Mouse (Mus musculus) MEL (cell line): ENCODE results near the gene Tcp11x2. TPM values are rescaled to one million over a fixed set of nuclear protein-coding genes. Genes with fewer than 3 reads are reported as not detected.

Source experiments
- DNase-seq: peaks from one replicate; pipeline ENCODE4 v3.0.0; 2011; ENCODE audit warnings: low read depth, low spot score
- H3K27ac ChIP-seq: 2 replicates; pipeline ENCODE4 v1.5.1; 2012; ENCODE audit warnings: low read depth, mild to moderate bottlenecking, control low read depth, low read length, moderate library complexity; ENCODE audit not compliant: control insufficient read depth
- H3K27me3 ChIP-seq, 2 experiments: fragments of 150-350 bp in 1 of 2; sonication (generic) in 1 of 2; 2 replicates each; pipeline ENCODE4 v1.6.1; 2012; ENCODE audit warnings: low read length in 2 of 2, mild to moderate bottlenecking in 2 of 2, improper control_type of control experiment in 1 of 2, moderate library complexity in 1 of 2; ENCODE audit not compliant: insufficient read depth in 2 of 2, control insufficient read depth in 1 of 2
- H3K36me3 ChIP-seq, 2 experiments: 2 replicates each; pipeline ENCODE4 v1.6.1; 2012 to 2014; ENCODE audit warnings: low read length in 2 of 2, improper control_type of control experiment in 1 of 2, inconsistent platforms in 1 of 2, mild to moderate bottlenecking in 1 of 2; ENCODE audit not compliant: insufficient read depth in 2 of 2, control insufficient read depth in 1 of 2
- H3K4me1 ChIP-seq, 2 experiments: fragments of 150-350 bp in 1 of 2; sonication (generic) in 1 of 2; 2 replicates each; pipeline ENCODE4 v1.6.1; 2012; ENCODE audit warnings: low read length in 2 of 2, improper control_type of control experiment in 1 of 2, mild to moderate bottlenecking in 1 of 2; ENCODE audit not compliant: insufficient read depth in 2 of 2, control insufficient read depth in 1 of 2
- H3K4me3 ChIP-seq, 2 experiments: fragments of 150-350 bp in 1 of 2; sonication (generic) in 1 of 2; 2 replicates each; pipeline ENCODE4 v1.5.1; 2012; ENCODE audit warnings: low read depth in 2 of 2, low read length in 2 of 2, mild to moderate bottlenecking in 2 of 2, moderate library complexity in 2 of 2, control low read depth in 1 of 2, improper control_type of control experiment in 1 of 2; ENCODE audit not compliant: control insufficient read depth in 1 of 2, insufficient read depth in 1 of 2
- H3K79me2 ChIP-seq: 2 replicates; pipeline ENCODE4 v1.6.1; 2012; ENCODE audit warnings: mild to moderate bottlenecking, low read length, moderate library complexity; ENCODE audit not compliant: control insufficient read depth, poor library complexity, insufficient read depth
- H3K9ac ChIP-seq: 2 replicates; pipeline ENCODE4 v1.6.1; 2012; ENCODE audit warnings: low read depth, mild to moderate bottlenecking, control low read depth, low read length, moderate library complexity; ENCODE audit not compliant: control insufficient read depth, poor library complexity, severe bottlenecking
- H3K9me3 ChIP-seq: fragments of 150-350 bp; sonication (generic); replicated peaks from 2 replicates; pipeline ENCODE4 v1.6.1; 2012; ENCODE audit warnings: mild to moderate bottlenecking, low read length, improper control_type of control experiment, moderate library complexity; ENCODE audit not compliant: insufficient read depth
- CTCF ChIP-seq, 3 experiments: IDR thresholded peaks in 2 of 3; conservative IDR thresholded peaks in 1 of 3; 2 replicates each; pipeline ENCODE4 v1.5.1; 2011 to 2012; ENCODE audit warnings: low read length in 3 of 3, low read depth in 2 of 3, mild to moderate bottlenecking in 2 of 3, improper control_type of control experiment in 1 of 3, inconsistent platforms in 1 of 3, mixed read lengths in 1 of 3, moderate library complexity in 1 of 3; ENCODE audit not compliant: control insufficient read depth in 1 of 3, insufficient read depth in 1 of 3, poor library complexity in 1 of 3, severe bottlenecking in 1 of 3
- ELF1 ChIP-seq: IDR thresholded peaks from 2 replicates; pipeline ENCODE4 v1.6.1; 2014; ENCODE audit warnings: low read depth, mild to moderate bottlenecking, inconsistent platforms, low read length, improper control_type of control experiment, moderate library complexity
- MAZ ChIP-seq: IDR thresholded peaks from 2 replicates; pipeline ENCODE4 v1.6.1; 2012; ENCODE audit warnings: low read depth, mild to moderate bottlenecking, inconsistent platforms, low read length, improper control_type of control experiment
- MYB ChIP-seq: IDR thresholded peaks from 2 replicates; pipeline ENCODE4 v1.6.1; 2011; ENCODE audit warnings: mild to moderate bottlenecking, low read depth, low read length, improper control_type of control experiment
- NELFE ChIP-seq: IDR thresholded peaks from 2 replicates; pipeline ENCODE4 v1.6.1; 2011; ENCODE audit warnings: low read depth, low read length, improper control_type of control experiment
- RAD21 ChIP-seq: IDR thresholded peaks from 2 replicates; pipeline ENCODE4 v1.6.1; 2011; ENCODE audit warnings: mild to moderate bottlenecking, low read depth, low read length, improper control_type of control experiment
- SIN3A ChIP-seq: IDR thresholded peaks from 2 replicates; pipeline ENCODE4 v1.6.1; 2012; ENCODE audit warnings: low read length, improper control_type of control experiment, inconsistent platforms
- SMC3 ChIP-seq: IDR thresholded peaks from 2 replicates; pipeline ENCODE4 v1.6.1; 2011; ENCODE audit warnings: low read depth, low read length, improper control_type of control experiment
- UBTF ChIP-seq: IDR thresholded peaks from 2 replicates; pipeline ENCODE4 v1.6.1; 2012; ENCODE audit warnings: low read depth, mild to moderate bottlenecking, inconsistent platforms, low read length, improper control_type of control experiment, moderate library complexity, borderline replicate concordance; ENCODE audit not compliant: insufficient read depth
- polyA plus RNA-seq, 2 experiments: library from polyadenylated mRNA; stranded (reverse) in 1 of 2; unstranded in 1 of 2; fragments of >175 nt in 1 of 2; fragments of >200 nt in 1 of 2; gene quantifications; 2 replicates each; pipeline versions ENCODE4 v1.2.1 to v1.2.4; 2012; ENCODE audit warnings: low replicate concordance in 2 of 2, low read depth in 1 of 2; ENCODE audit not compliant: insufficient read length in 2 of 2, insufficient read depth in 1 of 2, missing spikeins in 1 of 2
- total RNA-seq: library from RNA; depleted of rRNA; stranded (reverse); fragments of 300-350 nt; gene quantifications from 2 replicates; pipeline ENCODE4 v1.2.3, GENCODE M21; 2012; rRNA removed

Tcp11x2 gene
- total and polyA plus RNA-seq, 3 experiments: 0.04 TPM; not detected in 2

DNA sequence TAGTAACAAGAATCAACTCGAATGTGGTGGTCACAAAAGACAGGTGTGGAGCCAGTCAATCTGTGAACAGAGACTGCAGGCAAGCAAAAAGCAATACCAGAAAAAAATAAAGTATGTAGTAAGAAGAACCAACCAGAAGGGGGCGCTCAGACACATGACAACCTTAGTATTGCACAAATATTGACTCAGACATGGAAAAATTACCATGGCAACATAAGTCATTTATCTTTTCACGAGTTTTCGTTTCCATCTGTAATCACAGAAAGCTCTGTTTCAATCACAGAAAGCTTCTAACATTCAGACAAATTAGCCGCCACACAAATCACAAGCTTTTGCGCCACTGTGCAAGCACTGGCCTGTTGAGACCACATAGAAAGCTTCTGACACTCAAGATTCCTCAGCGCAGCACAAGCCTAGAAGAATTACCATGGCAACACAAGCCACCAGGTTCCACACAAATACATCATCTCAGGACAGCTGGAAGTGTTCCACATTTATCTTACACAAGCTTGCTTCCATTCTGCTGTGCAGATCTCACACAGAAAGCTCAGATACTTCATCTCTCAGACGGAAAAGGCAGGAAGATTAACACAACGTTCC lies 41.3 kb downstream of the Tcp11x2 start:
- H3K4me3 ChIP-seq: no peak overlapping the region
- DNase-seq: peak; percentile 37
- no peaks in the 10 kb centered on the region for H3K27me3 ChIP-seq
- H3K79me2 ChIP-seq: no peaks in the 10 kb centered on the region
- no peaks in the 10 kb centered on the region for H3K9me3 ChIP-seq
- H3K9ac ChIP-seq: no peak overlapping the region
- no peak overlapping the region for H3K27ac ChIP-seq
- H3K4me1 ChIP-seq: no peaks in the 10 kb centered on the region
- H3K36me3 ChIP-seq: no peaks in the 10 kb centered on the region
- TF ChIP-seq SMC3: peak; percentile 62
- peak; percentile 37 for TF ChIP-seq RAD21
- TF ChIP-seq CTCF (IDR thresholded peaks at IDR 0.05 in 2 of 3, conservative IDR thresholded peaks at IDR 0.05 in 1 of 3; ENCODE audit: control insufficient read depth in 1 of 3, insufficient read depth in 1 of 3, low read depth in 2 of 3, low read length in 3 of 3, poor library complexity in 1 of 3, severe bottlenecking in 1 of 3): peak in 2 of 3 experiments; percentile 41 to 57; a peak in 3 of 6 replicates
- TF ChIP-seq UBTF: no peak
- TF ChIP-seq, all 39 proteins: peak for 3

- H3K27me3 ChIP-seq: no peaks in the 10 kb centered on the region; a peak in 1 of 4 replicates
- H3K4me1 ChIP-seq: no peaks in the 10 kb centered on the region
- H3K9ac ChIP-seq: no peak within 1 kb of the TSS
- no peaks in the 10 kb centered on the region for H3K9me3 ChIP-seq
- H3K4me3 ChIP-seq: no peak within 1 kb of the TSS
- H3K79me2 ChIP-seq: no peaks in the 10 kb centered on the region
- TF ChIP-seq MAZ (no peak), SIN3A (no peak), MYB (no peak), SMC3 (no peak), RAD21 (no peak), NELFE (no peak), ELF1 (no peak)
- no peak for DNase-seq
- no peaks in the 10 kb centered on the region for H3K36me3 ChIP-seq
- H3K27ac ChIP-seq: no peak within 1 kb of the TSS
These were observed 66.0 kb downstream of the Tcp11x2 start, which contains the start of gene Prame for GRCm38 (mm10) chrX:135627605-135628004. Gene Prame (minus strand): TSS chrX:135627705.

Other genes starting within 250 kb of the Tcp11x2 start
- not detected in 2 replicates for gene AV320801, start 199.2 kb downstream of the Tcp11x2 start, total RNA-seq
- gene AV320801, start 199.2 kb downstream of the Tcp11x2 start, polyA plus RNA-seq: not detected
- gene Nxf7, start 95.0 kb downstream of the Tcp11x2 start, total RNA-seq: 0.12 and 0.23 TPM in 2 replicates
- 10 to 100 TPM in 1 of 2 experiments, not detected in 1; 11.3 TPM for gene Nxf7, start 95.0 kb downstream of the Tcp11x2 start, polyA plus RNA-seq
- not detected in 2 replicates for gene Prame, start 66.1 kb downstream of the Tcp11x2 start, total RNA-seq
- gene Prame, start 66.1 kb downstream of the Tcp11x2 start, polyA plus RNA-seq: not detected
- gene Tmsb15a, start 31.5 kb upstream of the Tcp11x2 start, total RNA-seq: not detected in 2 replicates
- gene Tmsb15a, start 31.5 kb upstream of the Tcp11x2 start, polyA plus RNA-seq: not detected
- gene Armcx5, start 48.9 kb upstream of the Tcp11x2 start, total RNA-seq: 8.4 and 8.6 TPM in 2 replicates
- gene Armcx5, start 48.9 kb upstream of the Tcp11x2 start, polyA plus RNA-seq: 1 to 10 TPM in 1 of 2 experiments, not detected in 1; 8.6 TPM
- gene Gprasp1, start 48.9 kb upstream of the Tcp11x2 start, total RNA-seq: 13.3 and 13.8 TPM in 2 replicates
- gene Gprasp1, start 48.9 kb upstream of the Tcp11x2 start, polyA plus RNA-seq: 10 to 100 TPM in 1 of 2 experiments, not detected in 1; 25.0 TPM
- gene Bhlhb9, start 103.8 kb upstream of the Tcp11x2 start, total RNA-seq: not detected in 2 replicates
- under 1 TPM in 1 of 2 experiments, not detected in 1; 0.01 TPM for gene Bhlhb9, start 103.8 kb upstream of the Tcp11x2 start, polyA plus RNA-seq
- not detected in 2 replicates for gene Gprasp2, start 145.2 kb upstream of the Tcp11x2 start, total RNA-seq
- gene Gprasp2, start 145.2 kb upstream of the Tcp11x2 start, polyA plus RNA-seq: under 1 TPM in 1 of 2 experiments, not detected in 1; 0.31 TPM